Mouse (Mus musculus): Measurements from ENCODE around the gene Cbfa2t2. TPM values are rescaled to one million over a fixed set of nuclear protein-coding genes. Genes with fewer than 3 reads are reported as not detected.

Gene Cbfa2t2
- polyA plus RNA-seq, 1 experiment from 2014 or later = 84.0 TPM

GRCm38 (mm10) chr2:154548688-154549087 is 112.4 kb downstream of the Cbfa2t2 start:
- Histone ChIP-seq H3K27me3 (peaks cover 31% of the 10 kb centered on the region), H3K4me2 (peak overlapping the region; percentile 84; the same call in 1 of the 2 replicates)
- no peak for ATAC-seq (ENCODE audit: low FRiP score)

DNA sequence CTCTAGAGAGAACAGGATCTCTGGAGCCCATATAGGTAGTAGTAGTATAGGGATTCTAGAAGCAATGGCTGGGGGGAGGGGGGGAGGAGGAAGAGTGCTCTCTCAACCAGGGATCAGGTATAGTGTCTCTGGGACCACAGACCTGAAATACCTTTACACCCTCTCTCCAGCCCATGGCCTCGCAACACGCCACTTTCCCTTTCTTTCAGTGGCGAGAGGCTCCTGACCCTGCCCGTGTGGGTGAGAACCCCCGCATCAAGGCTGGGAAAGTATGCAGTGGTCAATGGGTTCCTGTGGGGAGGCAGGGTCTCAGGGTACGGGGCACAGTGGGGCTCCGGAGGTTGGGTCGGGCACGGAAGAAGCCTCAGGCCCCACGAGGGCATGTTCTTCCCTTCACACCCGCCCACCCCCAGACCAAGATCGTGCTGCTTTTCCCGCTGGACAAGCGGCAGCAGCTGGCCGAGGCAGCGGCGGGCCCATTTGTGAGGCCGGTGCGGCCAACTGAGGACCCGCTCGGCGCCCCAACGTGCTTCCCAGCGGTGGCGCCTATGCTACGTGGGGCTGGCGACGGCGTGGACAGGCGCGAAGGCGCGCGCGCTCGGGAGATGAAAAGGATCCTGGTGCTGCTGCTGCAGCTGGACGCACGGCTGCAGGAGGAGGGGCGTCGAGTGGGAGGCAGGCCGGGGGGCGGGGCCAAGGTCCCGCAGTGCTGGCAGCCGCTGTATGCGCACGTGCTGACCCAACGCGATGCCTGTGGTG is 113.0 kb downstream of the Cbfa2t2 start:
- Histone ChIP-seq H3K36me3 (replicated peaks) (no peaks in the 10 kb centered on the region; the same call in 1 of the 2 replicates), H3K4me2 (peak overlapping the region; percentile 84), H3K9me3 (no peaks in the 10 kb centered on the region), H3K27ac (no peak overlapping the region), H3K27me3 (peaks cover 31% of the 10 kb centered on the region), H3K9ac (peak overlapping the region; percentile 56), H3K4me3 (replicated peaks) (peak overlapping the region; percentile 41), H3K4me1 (peaks cover 31% of the 10 kb centered on the region)
- ATAC-seq (ENCODE audit: low FRiP score) = peak; percentile 82
- 2% methylated on average over 48 of the region's 48 CpGs for WGBS

More at GRCm38 (mm10) chr2:154548688-154549087, 112.4 kb downstream of the Cbfa2t2 start:
- H3K27ac ChIP-seq = no peak overlapping the region
- H3K36me3 ChIP-seq (replicated peaks) = no peaks in the 10 kb centered on the region; the same call in 1 of the 2 replicates
- H3K9ac ChIP-seq = no peak overlapping the region
- peaks cover 31% of the 10 kb centered on the region for H3K4me1 ChIP-seq
- H3K9me3 ChIP-seq = no peaks in the 10 kb centered on the region
- 44% methylated on average over 3 of the region's 3 CpGs for WGBS
- no peak overlapping the region for H3K4me3 ChIP-seq (replicated peaks)

GRCm38 (mm10) chr2:154549886-154550189 is 113.6 kb downstream of the Cbfa2t2 start:
- Histone ChIP-seq H3K9ac (no peak overlapping the region), H3K36me3 (replicated peaks) (no peaks in the 10 kb centered on the region; the same call in 1 of the 2 replicates), H3K4me2 (peak overlapping the region; percentile 84), H3K27me3 (peaks cover 31% of the 10 kb centered on the region), H3K9me3 (no peaks in the 10 kb centered on the region), H3K27ac (no peak overlapping the region), H3K4me1 (peaks cover 31% of the 10 kb centered on the region), H3K4me3 (replicated peaks) (peak overlapping the region; percentile 41)
- ATAC-seq (ENCODE audit: low FRiP score) = no peak
- 15% methylated on average over 20 of the region's 20 CpGs for WGBS

DNA sequence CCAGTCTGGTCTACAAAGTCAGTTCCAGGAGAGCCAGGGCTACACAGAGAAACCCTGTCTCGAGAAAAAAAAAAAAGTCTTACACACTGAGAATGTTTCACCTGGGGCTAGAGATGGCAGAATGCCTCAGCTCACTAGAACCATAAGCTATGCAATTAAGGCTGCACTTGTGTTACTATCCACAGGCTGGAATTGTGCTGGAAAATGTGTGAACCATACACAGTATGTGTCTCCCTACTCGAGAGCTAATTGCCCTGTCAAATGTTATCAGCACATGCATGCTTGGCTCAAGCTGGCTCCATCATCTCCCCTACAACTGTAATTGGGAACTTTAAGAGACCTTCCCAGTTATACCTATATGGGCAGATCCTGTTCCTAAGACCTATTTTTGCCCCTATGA is 114.7 kb downstream of the Cbfa2t2 start:
- H3K9me3 ChIP-seq = no peaks in the 10 kb centered on the region
- no peak overlapping the region for H3K9ac ChIP-seq
- no peaks in the 10 kb centered on the region; the same call in 1 of the 2 replicates for H3K36me3 ChIP-seq (replicated peaks)
- peaks cover 31% of the 10 kb centered on the region for H3K27me3 ChIP-seq
- ATAC-seq (ENCODE audit: low FRiP score) = no peak
- H3K4me1 ChIP-seq = peaks cover 31% of the 10 kb centered on the region
- no peak overlapping the region for H3K4me2 ChIP-seq
- H3K27ac ChIP-seq = no peak overlapping the region
- no peak overlapping the region for H3K4me3 ChIP-seq (replicated peaks)
- 72% methylated on average over 2 of the region's 2 CpGs for WGBS

- Histone ChIP-seq H3K4me2 (peak within 1 kb of the TSS; percentile 40), H3K27me3 (peaks cover 31% of the 10 kb centered on the region), H3K9ac (peak within 1 kb of the TSS; percentile 36; the same call in 1 of the 2 replicates), H3K4me1 (peaks cover 31% of the 10 kb centered on the region), H3K27ac (no peak within 1 kb of the TSS; the same call in 1 of the 2 replicates), H3K9me3 (no peaks in the 10 kb centered on the region), H3K36me3 (replicated peaks) (no peaks in the 10 kb centered on the region), H3K4me3 (replicated peaks) (0 out of 2 replicates have a peak within 1 kb of the TSS, but pooled peaks have one; percentile 2)
- ATAC-seq (ENCODE audit: low FRiP score) = no peak
- 79% methylated on average over 4 of the region's 4 CpGs for WGBS
These were observed 115.2 kb downstream of the Cbfa2t2 start, which contains the start of gene Actl10 for GRCm38 (mm10) chr2:154551476-154551875. TSS of gene Actl10 (plus strand) at chr2:154551776.

DNA sequence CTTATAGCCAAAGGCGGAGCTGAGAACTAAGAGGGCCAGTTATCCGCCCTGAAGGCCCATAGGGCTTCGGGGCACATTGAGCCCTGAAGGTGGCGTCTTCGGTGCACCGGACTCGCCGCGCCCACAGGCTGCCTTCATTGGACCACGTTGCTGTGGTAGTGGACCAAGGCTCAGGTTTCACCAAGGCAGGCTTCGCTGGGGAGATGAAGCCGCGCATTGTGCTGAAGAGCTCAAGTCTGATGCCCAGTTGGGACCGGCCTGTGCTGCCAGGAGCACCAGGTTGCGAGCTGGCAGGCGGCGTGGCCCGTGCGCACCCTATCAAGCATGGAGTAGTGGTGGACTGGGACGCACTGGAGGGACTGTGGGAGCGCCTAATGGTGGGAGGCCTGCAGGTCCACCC is 115.6 kb downstream of the Cbfa2t2 start:
- peak overlapping the region; percentile 40 for H3K4me2 ChIP-seq
- peaks cover 31% of the 10 kb centered on the region for H3K27me3 ChIP-seq
- no peak overlapping the region for H3K27ac ChIP-seq
- no peaks in the 10 kb centered on the region for H3K36me3 ChIP-seq (replicated peaks)
- H3K4me3 ChIP-seq (replicated peaks) = no peak overlapping the region
- 0 out of 2 replicates have a peak, but pooled peaks have one; percentile 2 for ATAC-seq (ENCODE audit: low FRiP score)
- no peaks in the 10 kb centered on the region for H3K9me3 ChIP-seq
- 31% methylated on average over 21 of the region's 21 CpGs for WGBS
- H3K9ac ChIP-seq = 0 out of 2 replicates have a peak overlapping the region, but pooled peaks have one; percentile 36
- peaks cover 35% of the 10 kb centered on the region for H3K4me1 ChIP-seq

GRCm38 (mm10) chr2:154552424-154552907 is 116.2 kb downstream of the Cbfa2t2 start:
- 28% methylated on average over 27 of the region's 27 CpGs for WGBS
- peaks cover 41% of the 10 kb centered on the region for H3K4me1 ChIP-seq
- H3K36me3 ChIP-seq (replicated peaks) = no peaks in the 10 kb centered on the region
- peak overlapping the region; percentile 40 for H3K4me2 ChIP-seq
- peak overlapping the region; percentile 36; the same call in 1 of the 2 replicates for H3K9ac ChIP-seq
- ATAC-seq (ENCODE audit: low FRiP score) = peak; percentile 18; the same call in 1 of the 2 replicates
- H3K4me3 ChIP-seq (replicated peaks) = 0 out of 2 replicates have a peak overlapping the region, but pooled peaks have one; percentile 2
- peaks cover 31% of the 10 kb centered on the region for H3K27me3 ChIP-seq
- peak overlapping the region; percentile 42; the same call in 1 of the 2 replicates for H3K27ac ChIP-seq
- H3K9me3 ChIP-seq = no peaks in the 10 kb centered on the region

GRCm38 (mm10) chr2:154555235-154555634 is 119.0 kb downstream of the Cbfa2t2 start:
- 67% methylated on average over 6 of the region's 6 CpGs for WGBS
- no peak for ATAC-seq (ENCODE audit: low FRiP score)
- Histone ChIP-seq H3K36me3 (replicated peaks) (peaks cover under 1% of the 10 kb centered on the region), H3K9ac (no peak overlapping the region), H3K4me1 (peaks cover 42% of the 10 kb centered on the region), H3K9me3 (no peaks in the 10 kb centered on the region), H3K4me3 (replicated peaks) (no peak overlapping the region), H3K4me2 (no peak overlapping the region), H3K27me3 (peaks cover 25% of the 10 kb centered on the region), H3K27ac (no peak overlapping the region)

DNA sequence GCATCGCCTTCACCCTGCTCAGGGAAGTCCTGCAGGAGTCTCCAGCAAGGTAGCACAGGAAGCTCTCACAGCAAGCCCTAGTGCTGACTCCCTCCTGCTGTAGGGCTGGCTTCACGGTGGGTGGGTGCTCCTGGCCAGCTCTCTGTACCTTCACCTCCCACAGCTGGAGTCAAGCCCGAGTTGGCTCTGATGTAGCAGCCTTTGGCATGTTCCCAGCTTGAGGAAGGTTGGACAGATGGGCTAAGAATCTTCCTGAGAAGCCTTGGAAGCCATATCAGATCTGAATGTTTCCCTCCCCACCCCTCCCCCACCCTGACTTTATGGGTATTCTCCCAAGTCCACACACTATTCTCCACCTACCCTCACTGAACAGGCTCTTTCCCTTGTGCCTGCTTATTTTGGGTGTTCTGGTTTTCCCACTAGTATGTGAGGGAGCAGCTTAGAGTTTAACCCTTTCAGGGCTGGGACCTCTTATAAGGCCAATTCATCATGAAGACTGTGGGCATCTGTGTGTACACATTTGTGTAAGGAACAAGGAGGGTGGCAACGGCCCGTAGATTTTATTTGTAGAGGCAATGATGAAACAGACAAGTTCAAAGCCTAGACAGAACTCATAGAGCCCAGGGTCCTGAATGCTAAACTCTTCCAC is 121.0 kb downstream of the Cbfa2t2 start:
- Histone ChIP-seq H3K9ac (no peak overlapping the region), H3K4me1 (peaks cover 35% of the 10 kb centered on the region), H3K9me3 (no peaks in the 10 kb centered on the region), H3K27me3 (peaks cover 5% of the 10 kb centered on the region), H3K4me3 (replicated peaks) (no peak overlapping the region), H3K27ac (no peak overlapping the region; the same call in 1 of the 2 replicates), H3K4me2 (peak overlapping the region; percentile 58; the same call in 1 of the 2 replicates), H3K36me3 (replicated peaks) (peaks cover 19% of the 10 kb centered on the region)
- no peak for ATAC-seq (ENCODE audit: low FRiP score)
- 65% methylated on average over 5 of the region's 5 CpGs for WGBS

GRCm38 (mm10) chr2:154558264-154559039 is 122.2 kb downstream of the Cbfa2t2 start, which contains the start of gene Necab3:
TSS of gene Necab3 (minus strand) at chr2:154558890.
- H3K27ac ChIP-seq = no peak within 1 kb of the TSS; the same call in 1 of the 2 replicates

DNA sequence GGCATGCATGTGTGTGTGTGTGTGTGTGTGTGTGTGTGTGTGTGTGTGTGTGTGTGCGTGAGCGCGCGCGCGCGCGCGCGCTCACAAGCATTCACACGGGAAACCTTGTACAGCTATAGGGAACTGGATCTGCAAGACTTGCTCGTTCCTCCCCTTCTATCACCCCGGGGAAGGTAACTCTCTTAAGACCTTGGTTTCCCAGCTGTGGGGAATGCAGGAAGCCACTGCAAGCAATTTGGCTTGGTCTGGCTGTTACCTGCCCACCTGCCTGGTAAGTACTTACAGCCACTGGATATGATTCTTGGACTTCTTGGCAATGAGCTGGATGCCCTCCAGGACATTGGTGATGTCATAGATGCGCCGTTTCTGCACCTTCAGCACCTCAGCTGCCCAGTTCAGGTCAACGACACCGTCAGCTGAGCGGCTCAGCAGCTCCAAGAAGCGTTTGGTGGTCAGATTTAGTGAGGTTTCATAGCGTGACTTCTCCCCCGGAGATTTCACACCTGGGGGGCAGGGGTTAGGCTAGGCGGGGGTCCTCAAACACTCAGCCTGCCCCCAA is 127.4 kb downstream of the Cbfa2t2 start:
- 96% methylated on average over 22 of the region's 22 CpGs for WGBS
- Histone ChIP-seq H3K27me3 (no peaks in the 10 kb centered on the region), H3K4me2 (no peak overlapping the region), H3K4me3 (replicated peaks) (no peak overlapping the region), H3K9ac (no peak overlapping the region), H3K27ac (no peak overlapping the region), H3K9me3 (no peaks in the 10 kb centered on the region), H3K36me3 (replicated peaks) (peaks cover 40% of the 10 kb centered on the region), H3K4me1 (peaks cover 50% of the 10 kb centered on the region)
- no peak for ATAC-seq (ENCODE audit: low FRiP score)

More at GRCm38 (mm10) chr2:154558264-154559039, 122.2 kb downstream of the Cbfa2t2 start, which contains the start of gene Necab3:
- peaks cover 29% of the 10 kb centered on the region for H3K36me3 ChIP-seq (replicated peaks)
- H3K4me1 ChIP-seq = peaks cover 29% of the 10 kb centered on the region
- WGBS = 4% methylated on average over 34 of the region's 34 CpGs
- no peaks in the 10 kb centered on the region for H3K9me3 ChIP-seq
- peak within 1 kb of the TSS; percentile 34 for H3K4me3 ChIP-seq (replicated peaks)
- peak within 1 kb of the TSS; percentile 58 for H3K4me2 ChIP-seq
- no peaks in the 10 kb centered on the region; the same call in 1 of the 2 replicates for H3K27me3 ChIP-seq
- H3K9ac ChIP-seq = peak within 1 kb of the TSS; percentile 38
- ATAC-seq (ENCODE audit: low FRiP score) = peak; percentile 84
